In the genomic region with DNA sequence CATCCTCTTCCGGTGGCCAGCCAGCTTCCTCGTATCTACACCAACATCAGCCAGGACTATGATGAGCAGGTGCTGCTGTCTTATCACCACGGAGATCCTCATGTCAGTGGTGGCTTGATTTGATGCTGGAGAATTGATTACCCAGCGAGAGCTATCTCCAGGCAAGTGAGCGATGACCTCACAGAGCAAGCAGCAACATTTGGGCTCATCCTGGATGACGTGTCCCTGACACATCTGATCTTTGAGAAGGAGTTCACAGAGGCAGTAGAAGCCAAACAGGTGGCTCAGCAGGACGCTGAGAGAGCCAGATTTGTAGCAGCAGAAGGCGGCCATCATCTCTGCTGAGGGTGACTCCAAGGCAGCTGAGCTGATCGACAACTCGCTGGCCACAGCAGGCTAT, we compare ENCODE assay signal across 16 mouse cellular contexts.
"Had no signal": no experiment of that assay in that cellular context is flagged by ENCODE, and none has a peak within 500 bp of the region (broad histone marks: within the 10 kb centered on the region; RNA-seq: fewer than 3 reads in every experiment).

No protein-coding gene starts in this region.

- H3K9me3 ChIP-seq: midbrain, embryonic 10.5 days; midbrain, embryonic 12.5 days; neural tube, embryonic 12.5 days; stomach, embryonic 15.5 days had no signal

- H3K4me1 ChIP-seq: neural tube, embryonic 12.5 days had no signal

- H3K27ac ChIP-seq: liver, embryonic 14.5 days; midbrain, embryonic 10.5 days; midbrain, embryonic 12.5 days; neural tube, embryonic 12.5 days; stomach, embryonic 15.5 days; stomach, postnatal 0 days had no signal

- H3K27me3 ChIP-seq: midbrain, embryonic 12.5 days; neural tube, embryonic 12.5 days; stomach, embryonic 15.5 days had no signal

- ATAC-seq: midbrain, embryonic 16.5 days had no signal

- H3K4me3 ChIP-seq: midbrain, embryonic 10.5 days; midbrain, embryonic 12.5 days; neural tube, embryonic 12.5 days; stomach, embryonic 15.5 days had no signal

- DNase-seq: lung, adult 18-20 months; lung, embryonic 14.5 days; lung, postnatal 10 days; lung, postnatal 4 days; midbrain, embryonic 14.5 days; right cerebral cortex, postnatal 14 days; thymus, adult 2 months; thymus, postnatal 25 days; thymus, postnatal 4 days had no signal

- H3K9ac ChIP-seq: liver, embryonic 14.5 days; lung, embryonic 14.5 days; midbrain, embryonic 12.5 days; neural tube, embryonic 12.5 days; stomach, embryonic 15.5 days had no signal
